Mouse (Mus musculus): ENCODE data around the gene Dnajc3.

Gene Dnajc3

GRCm38 (mm10) chr14:118937533-118938492 lies at the start of gene Dnajc3:
Dnajc3 (plus strand) TSS chr14:118937976.
- DNase-seq = peak; percentile 100

GRCm38 (mm10) chr14:118890101-118890500 lies 47.7 kb upstream of the Dnajc3 start:
- DNase-seq = no peak

- DNase-seq = no peak
Measured at GRCm38 (mm10) chr14:118895228-118895627, 42.5 kb upstream of the Dnajc3 start.

- DNase-seq = no peak
Measured at GRCm38 (mm10) chr14:118895655-118896054, 42.1 kb upstream of the Dnajc3 start.

GRCm38 (mm10) chr14:118899940-118900339 lies 37.8 kb upstream of the Dnajc3 start:
- DNase-seq = no peak

- DNase-seq = no peak
Measured at GRCm38 (mm10) chr14:118900911-118901310, 36.9 kb upstream of the Dnajc3 start.

- DNase-seq = no peak
Measured at GRCm38 (mm10) chr14:118903397-118903796, 34.4 kb upstream of the Dnajc3 start.

- no peak for DNase-seq
Measured at GRCm38 (mm10) chr14:118903867-118904562, 33.8 kb upstream of the Dnajc3 start.

GRCm38 (mm10) chr14:118907592-118907991 lies 30.2 kb upstream of the Dnajc3 start:
- DNase-seq = no peak

GRCm38 (mm10) chr14:118909872-118910271 lies 27.9 kb upstream of the Dnajc3 start:
- DNase-seq = peak; percentile 65

GRCm38 (mm10) chr14:118910332-118911222 lies 27.2 kb upstream of the Dnajc3 start:
- DNase-seq = peak; percentile 91

GRCm38 (mm10) chr14:118911521-118911920 lies 26.3 kb upstream of the Dnajc3 start:
- DNase-seq = no peak

GRCm38 (mm10) chr14:118913651-118914050 lies 24.1 kb upstream of the Dnajc3 start:
- no peak for DNase-seq

- peak; percentile 41 for DNase-seq
Measured at GRCm38 (mm10) chr14:118919025-118919424, 18.8 kb upstream of the Dnajc3 start.

- DNase-seq = no peak
Measured at GRCm38 (mm10) chr14:118920654-118921053, 17.1 kb upstream of the Dnajc3 start.

GRCm38 (mm10) chr14:118922251-118922650 lies 15.5 kb upstream of the Dnajc3 start:
- DNase-seq = no peak

- DNase-seq = peak; percentile 46
Measured at GRCm38 (mm10) chr14:118922667-118923184, 15.1 kb upstream of the Dnajc3 start.

- DNase-seq = peak; percentile 77
Measured at GRCm38 (mm10) chr14:118924673-118925615, 12.8 kb upstream of the Dnajc3 start, which contains the start of gene Dzip1. Dzip1 (minus strand) TSS chr14:118925460.

GRCm38 (mm10) chr14:118928565-118928964 lies 9.2 kb upstream of the Dnajc3 start:
- no peak for DNase-seq

- DNase-seq = no peak
Measured at GRCm38 (mm10) chr14:118929779-118930178, 8.0 kb upstream of the Dnajc3 start.

GRCm38 (mm10) chr14:118930777-118931176 lies 7.0 kb upstream of the Dnajc3 start:
- no peak for DNase-seq

Measured in lung, postnatal 10 days (tissue).